Mouse (Mus musculus) ovary, postnatal 36 days (tissue): ENCODE measurements around the gene Ntng1.
"Not testable (repeated sequence)": the region's sequence is repeated elsewhere in the genome, so short reads cannot be mapped to it uniquely, and the experiment has no call there.

Source experiments
- DNase-seq: peaks from one replicate; pipeline ENCODE4 v3.0.0; 2022; ENCODE audit warnings: low spot score, mixed read lengths

Ntng1 gene

DNA sequence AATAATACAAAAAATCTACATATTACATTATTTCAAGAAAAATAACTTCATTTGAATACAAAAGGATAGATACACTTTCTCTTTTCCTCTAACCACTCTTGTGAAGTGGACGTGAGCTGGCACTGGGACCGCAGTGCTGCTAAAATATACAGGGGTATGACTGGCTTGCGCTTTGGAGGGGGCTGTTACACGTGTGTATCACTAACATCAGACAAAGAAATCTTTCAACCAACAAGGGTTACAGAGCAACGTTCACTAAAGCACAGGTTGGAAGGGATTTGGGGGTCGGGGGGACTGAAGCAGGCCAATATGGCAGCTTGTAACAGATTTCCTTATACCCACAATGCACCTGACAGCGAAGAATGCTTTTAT is 361.9 kb downstream of the Ntng1 start:
- no peak for DNase-seq

DNA sequence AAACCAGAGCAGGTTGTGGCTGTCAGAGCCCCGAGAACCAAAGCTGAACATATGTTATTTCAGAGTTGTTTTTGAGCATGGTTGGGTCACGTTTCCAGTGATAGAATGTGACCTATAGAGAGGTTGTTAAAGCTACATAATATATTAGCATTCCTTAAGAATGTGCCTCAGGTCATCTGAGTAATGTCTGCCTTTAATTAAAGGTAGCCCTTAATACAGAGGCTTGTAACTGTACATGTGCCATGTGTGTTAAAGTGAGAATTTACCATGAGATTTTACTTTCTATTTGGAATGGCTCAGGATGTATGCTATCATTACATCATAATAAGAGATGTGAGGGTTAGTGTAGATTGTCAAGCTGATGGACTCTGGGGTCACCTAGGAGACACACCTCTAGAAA is 368.6 kb downstream of the Ntng1 start:
- no peak for DNase-seq

DNA sequence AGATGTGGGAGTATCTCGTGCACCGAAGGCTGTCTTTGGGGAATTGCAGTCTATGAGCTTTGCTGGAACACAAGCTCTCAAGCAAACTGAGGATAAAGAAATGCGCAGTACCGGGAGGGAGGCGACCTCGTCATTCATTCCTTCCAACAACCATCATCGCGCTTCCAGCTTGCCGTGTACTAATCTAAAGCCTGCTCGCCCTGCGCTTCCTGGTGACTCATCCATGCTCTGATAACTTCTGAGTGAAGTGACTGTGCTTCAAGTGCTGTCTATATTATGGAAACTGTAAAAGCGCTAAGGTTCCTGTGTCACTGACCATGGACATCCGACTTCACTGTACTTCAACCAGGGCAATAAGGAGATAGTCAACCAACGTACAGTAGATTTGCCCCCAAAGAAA is 371.7 kb downstream of the Ntng1 start:
- DNase-seq, result no peak

DNA sequence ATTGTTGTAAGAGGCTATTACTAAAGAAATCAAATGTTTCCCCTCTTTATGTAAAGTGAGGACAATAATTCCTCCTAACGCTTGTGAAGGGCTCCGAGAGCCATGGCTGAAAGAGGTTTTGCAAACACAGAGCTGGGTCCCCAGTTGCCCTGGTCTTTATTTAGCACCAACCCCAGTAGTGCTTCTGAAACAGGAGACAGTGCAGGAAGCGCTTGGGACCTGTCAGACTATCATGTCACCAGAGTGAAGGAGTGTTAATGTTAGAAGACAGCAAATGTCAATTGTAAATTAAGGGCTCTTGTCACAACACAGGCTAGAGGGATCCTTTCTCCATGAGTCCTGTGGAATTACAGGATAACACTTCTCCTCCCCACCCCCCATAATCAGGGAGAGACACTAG is 376.9 kb downstream of the Ntng1 start:
- no peak for DNase-seq

DNA sequence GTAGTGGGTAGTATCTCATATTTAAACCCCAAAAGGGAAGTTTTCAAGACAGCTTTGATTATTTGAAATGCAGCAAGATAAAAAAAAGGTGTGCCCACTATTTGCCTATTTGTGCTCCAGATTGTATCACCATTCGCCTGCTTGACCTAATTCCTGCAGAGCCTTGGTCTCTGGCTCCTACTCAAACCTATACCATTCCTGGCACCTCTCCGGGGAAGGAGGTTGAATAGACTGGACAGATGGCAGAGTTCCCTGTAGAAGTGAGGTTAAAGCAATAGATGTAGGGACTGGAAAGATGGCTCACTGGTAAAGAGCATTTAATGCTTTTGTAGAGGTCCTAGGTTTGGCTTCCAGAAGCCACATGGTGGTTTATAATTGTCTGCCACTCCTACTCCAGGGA is 378.2 kb downstream of the Ntng1 start:
- no peak for DNase-seq

DNA sequence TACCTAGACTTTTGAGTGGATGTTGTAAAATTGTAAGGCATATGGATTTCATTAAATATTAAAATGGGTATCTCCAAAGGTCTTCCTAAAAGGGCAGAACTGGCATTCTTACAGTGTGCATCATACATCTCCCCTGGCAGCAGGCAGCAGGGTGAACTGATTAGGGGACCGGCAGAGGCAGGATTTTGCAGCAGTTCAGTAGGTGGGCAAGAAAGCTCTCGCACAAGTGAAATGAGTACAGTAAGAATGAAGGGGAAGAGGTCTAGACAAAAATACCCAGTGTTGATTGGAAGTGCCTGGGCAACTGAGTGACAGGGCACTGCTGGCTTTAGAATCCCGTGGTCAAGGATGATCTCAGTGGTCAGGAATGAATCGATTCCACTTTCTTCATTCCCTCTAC is 378.7 kb downstream of the Ntng1 start:
- no peak for DNase-seq

DNA sequence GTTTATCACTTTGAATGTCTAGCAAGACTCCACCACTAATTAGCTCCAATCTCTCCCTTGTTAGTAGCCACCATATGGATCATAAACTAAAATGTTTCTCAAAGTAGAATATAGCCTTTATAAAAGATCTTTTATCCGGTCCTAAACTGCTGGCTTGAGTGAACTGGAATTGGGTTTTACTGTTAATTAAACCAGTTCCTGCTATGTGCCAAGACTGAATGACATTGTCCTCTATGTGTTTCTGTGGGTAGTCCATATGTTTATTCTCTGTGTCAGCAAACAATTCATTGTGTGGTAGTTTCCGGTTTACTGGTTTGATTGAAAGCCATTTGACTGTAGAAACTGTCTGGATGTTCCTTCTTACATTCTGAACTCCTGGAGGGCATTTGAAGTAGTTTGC is 387.4 kb downstream of the Ntng1 start:
- DNase-seq, result no peak

DNA sequence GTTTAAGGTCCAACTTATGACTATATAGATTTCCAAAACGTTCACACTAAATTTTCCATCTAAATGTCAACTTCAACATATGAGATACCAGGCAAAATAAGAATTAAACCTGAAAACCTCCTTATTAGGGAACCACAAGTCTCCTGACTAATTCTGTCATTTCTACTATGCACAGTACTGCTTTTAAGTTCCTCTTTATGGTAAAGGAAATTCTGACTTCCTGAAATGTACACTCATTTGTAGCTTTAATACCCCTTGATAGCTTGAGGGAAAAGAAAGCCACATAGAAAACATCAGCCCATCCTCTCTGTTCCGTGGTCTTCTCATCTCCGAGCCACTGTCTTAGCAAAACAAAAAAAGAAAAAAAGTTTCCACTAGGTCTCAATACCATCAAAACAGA is 396.2 kb downstream of the Ntng1 start:
- DNase-seq, result not testable (repeated sequence)

DNA sequence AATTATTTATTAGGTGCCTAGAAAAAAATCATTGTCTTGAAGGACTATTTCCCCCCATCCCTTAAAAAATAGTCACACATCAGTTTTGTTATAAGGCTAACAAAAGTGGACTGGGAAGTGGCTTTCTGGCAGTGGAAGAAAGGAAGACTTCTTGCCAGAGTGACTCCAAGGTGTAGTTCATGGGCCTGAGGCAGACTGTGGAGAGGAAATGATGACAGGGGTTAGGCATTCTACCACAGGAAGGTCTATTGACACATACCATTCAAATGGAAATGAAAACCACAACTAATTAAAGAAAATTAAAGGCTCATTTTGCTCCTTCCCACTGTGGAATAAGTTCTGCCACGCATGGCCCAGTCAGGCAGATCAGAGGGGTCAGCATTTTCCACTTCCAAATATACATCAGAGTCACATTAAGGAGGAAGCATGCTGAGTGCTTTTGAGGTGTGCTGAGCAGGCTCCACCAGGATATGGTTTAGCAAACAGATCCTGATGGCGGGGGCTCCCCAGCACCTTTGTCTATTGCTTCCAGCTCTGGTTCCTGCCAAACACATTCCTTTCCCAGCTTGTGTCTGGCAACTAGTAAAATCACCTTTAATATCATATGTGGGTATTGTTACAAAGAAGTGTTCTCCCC is 403.2 kb downstream of the Ntng1 start:
- no peak for DNase-seq

DNA sequence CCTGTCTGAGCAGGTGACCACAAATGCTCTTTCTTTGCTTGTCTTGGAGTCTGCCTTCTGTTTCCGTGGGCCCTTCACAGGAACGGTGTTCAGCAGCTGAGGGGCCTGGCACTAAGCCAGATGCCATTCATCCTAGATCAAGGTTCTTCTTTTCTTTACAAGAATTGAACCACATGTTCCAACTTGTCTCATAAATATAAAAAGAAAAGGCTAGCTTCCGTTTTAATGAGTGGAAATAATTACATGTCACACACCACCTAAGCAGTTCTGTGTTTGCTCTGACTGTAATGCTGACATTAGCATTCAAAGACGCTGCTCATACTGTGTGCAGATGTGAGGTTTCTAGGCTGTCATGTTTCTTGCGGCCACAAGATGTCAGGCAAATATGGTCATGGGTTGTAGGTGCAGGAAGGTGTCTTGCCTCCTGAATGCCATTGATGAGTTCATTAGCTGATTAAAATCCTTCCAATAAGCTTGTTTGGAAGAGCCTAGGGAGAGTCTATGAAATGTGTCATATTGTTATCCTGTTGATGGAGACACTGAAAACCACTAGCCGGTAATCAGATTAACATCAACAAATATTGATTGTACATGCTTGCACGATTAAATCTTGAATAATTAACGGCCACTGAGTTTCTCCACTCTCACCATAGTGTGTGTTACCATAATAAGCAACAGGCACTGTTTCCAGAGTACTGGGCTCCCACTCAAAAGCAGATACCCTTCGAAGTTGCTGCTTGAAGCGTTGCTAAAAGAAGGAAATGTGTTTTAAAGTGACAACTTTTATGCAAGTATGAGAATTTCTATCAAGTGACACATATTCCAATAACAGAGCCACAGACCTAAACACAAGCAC is 411.3 kb downstream of the Ntng1 start:
- no peak for DNase-seq

DNA sequence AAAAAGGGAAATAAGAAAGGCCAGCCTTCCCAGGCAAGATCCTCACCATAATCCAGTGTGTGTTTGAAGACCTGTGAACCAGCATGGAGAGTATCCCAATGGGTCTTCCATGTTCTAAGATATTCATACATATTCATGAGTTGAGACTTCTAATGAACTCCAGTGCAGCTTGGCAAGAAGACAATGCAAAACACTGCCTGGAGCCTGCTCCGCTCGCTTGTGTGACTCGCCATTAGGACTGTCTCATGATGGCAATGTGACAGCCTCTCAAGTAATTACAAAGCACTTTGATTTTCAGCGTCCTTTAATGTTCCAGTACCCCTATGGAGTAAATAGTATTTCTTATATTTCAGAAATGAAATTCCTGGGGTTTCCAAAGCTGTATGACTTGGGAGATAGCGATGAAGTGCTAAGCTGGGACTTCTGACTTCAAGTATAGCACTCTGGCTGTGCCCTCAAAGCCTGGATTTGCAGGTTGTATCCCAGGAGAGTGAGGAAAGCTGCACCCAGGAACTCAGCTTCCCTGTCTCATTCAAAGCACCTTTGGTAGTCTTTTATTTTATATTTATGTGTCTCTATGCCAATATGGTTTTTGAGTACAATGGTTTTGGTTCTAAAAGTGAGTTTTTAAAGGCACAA is 412.1 kb downstream of the Ntng1 start:
- no peak for DNase-seq
